Mouse (Mus musculus) heart, embryonic 13.5 days (tissue): ENCODE results near the gene Dlg2. TPM values are rescaled to one million over a fixed set of nuclear protein-coding genes. Genes with fewer than 3 reads are reported as not detected.

Experiments used
- ATAC-seq: fragments of 200-750 bp; cut with Nextera tagmentation; 2 replicates; pipeline ENCODE4 v1.8.0; 2017; ENCODE audit warnings: moderate TSS enrichment; ENCODE audit not compliant: insufficient number of reproducible peaks, low FRiP score, low TSS enrichment; ENCODE audit errors: extremely low read depth
- H3K27ac ChIP-seq: fragments of 300-500 bp; sonication (generic); replicated peaks from 2 replicates; pipeline ENCODE4 v1.5.1; 2015; ENCODE audit warnings: moderate library complexity, mild to moderate bottlenecking, inconsistent platforms
- H3K27me3 ChIP-seq: fragments of 300-500 bp; sonication (generic); replicated peaks from 2 replicates; pipeline ENCODE4 v1.6.1; 2015; ENCODE audit warnings: mild to moderate bottlenecking, inconsistent platforms
- H3K36me3 ChIP-seq: fragments of 300-500 bp; sonication (generic); 2 replicates; pipeline ENCODE4 v1.6.1; 2015; ENCODE audit warnings: mild to moderate bottlenecking, inconsistent platforms
- H3K4me1 ChIP-seq: fragments of 300-500 bp; sonication (generic); 2 replicates; pipeline ENCODE4 v1.6.1; 2015; ENCODE audit warnings: inconsistent platforms
- H3K4me2 ChIP-seq: fragments of 300-500 bp; sonication (generic); 2 replicates; pipeline ENCODE4 v1.6.1; 2015; ENCODE audit warnings: inconsistent platforms, mild to moderate bottlenecking, moderate library complexity
- H3K4me3 ChIP-seq: fragments of 300-500 bp; sonication (generic); 2 replicates; pipeline ENCODE4 v1.5.1; 2015; ENCODE audit warnings: moderate library complexity, mild to moderate bottlenecking, inconsistent platforms
- H3K9ac ChIP-seq: fragments of 300-500 bp; sonication (generic); 2 replicates; pipeline ENCODE4 v1.6.1; 2015; ENCODE audit warnings: inconsistent platforms, mild to moderate bottlenecking, moderate library complexity
- H3K9me3 ChIP-seq: fragments of 300-500 bp; sonication (generic); 2 replicates; pipeline ENCODE4 v1.6.1; 2016; ENCODE audit warnings: inconsistent platforms
- WGBS: fragments of 180-500 bp; shearing (Covaris S2); methylation state at CpG from one replicate; pipeline ENCODE4 v1.1.7; 2015; ENCODE audit warnings: mixed read lengths; 5-methylcytosine and 5-hydroxymethylcytosine counted together
- polyA plus RNA-seq: library from polyadenylated mRNA; unstranded; fragments of >200 nt; fragmentation: Nextera tagmentation; extraction: Ambion mirVana; gene quantifications from 2 replicates; pipeline ENCODE4 v1.2.1, GENCODE M21; 2015

The Dlg2 gene
- polyA plus RNA-seq, 1 experiment from 2014 or later = 7.2 TPM

- Histone ChIP-seq H3K27me3 (no peaks in the 10 kb centered on the region), H3K27ac (no peak overlapping the region), H3K9ac (no peak overlapping the region), H3K4me2 (no peak overlapping the region), H3K4me3 (no peak overlapping the region), H3K36me3 (no peaks in the 10 kb centered on the region), H3K4me1 (no peaks in the 10 kb centered on the region), H3K9me3 (no peaks in the 10 kb centered on the region)
- 82% methylated on average over 5 of the region's 5 CpGs for WGBS
- ATAC-seq = no peak
Measured at GRCm38 (mm10) chr7:92003769-92004455, 1527.4 kb downstream of the Dlg2 start.

DNA sequence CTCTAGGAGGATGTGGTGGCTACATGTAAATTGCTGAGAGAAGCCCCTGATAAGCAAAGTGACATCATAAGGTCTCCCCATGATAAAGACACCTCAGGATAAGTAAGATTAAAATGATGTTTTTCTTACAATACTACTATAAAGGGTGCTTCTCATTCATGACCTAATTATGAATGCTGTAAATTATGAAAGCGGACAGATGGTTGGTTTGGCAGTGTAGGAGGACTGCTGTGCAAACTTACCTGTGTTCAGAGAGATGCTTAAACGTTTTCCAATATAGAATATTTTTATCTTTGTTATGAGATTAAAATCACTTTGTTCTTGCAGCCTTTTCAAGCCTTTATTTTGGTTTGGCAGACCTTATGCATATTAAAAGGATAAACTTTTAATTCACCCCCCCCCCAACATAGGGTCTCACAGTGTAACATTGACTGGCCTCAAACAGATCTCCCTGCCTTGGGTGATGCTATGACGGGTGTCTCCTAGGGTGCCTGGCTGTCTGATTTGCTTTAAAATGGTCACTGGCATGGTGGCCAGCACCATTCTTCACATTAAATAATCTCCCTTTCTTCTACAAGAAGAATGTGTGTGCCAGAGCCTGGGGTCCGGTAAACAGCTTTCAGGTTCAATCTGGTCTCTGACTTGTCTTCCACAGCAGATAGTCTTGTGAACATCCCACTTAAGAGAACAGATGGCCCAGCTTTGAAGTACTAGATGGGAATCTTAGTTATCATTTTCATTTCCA lies 1529.4 kb downstream of the Dlg2 start:
- H3K9me3 ChIP-seq = no peaks in the 10 kb centered on the region
- H3K4me1 ChIP-seq = no peaks in the 10 kb centered on the region
- no peaks in the 10 kb centered on the region for H3K27me3 ChIP-seq
- no peak overlapping the region for H3K9ac ChIP-seq
- ATAC-seq = no peak
- no peak overlapping the region for H3K4me3 ChIP-seq
- H3K36me3 ChIP-seq = no peaks in the 10 kb centered on the region
- 69% methylated on average over 4 of the region's 4 CpGs for WGBS
- H3K4me2 ChIP-seq = no peak overlapping the region
- no peak overlapping the region for H3K27ac ChIP-seq

DNA sequence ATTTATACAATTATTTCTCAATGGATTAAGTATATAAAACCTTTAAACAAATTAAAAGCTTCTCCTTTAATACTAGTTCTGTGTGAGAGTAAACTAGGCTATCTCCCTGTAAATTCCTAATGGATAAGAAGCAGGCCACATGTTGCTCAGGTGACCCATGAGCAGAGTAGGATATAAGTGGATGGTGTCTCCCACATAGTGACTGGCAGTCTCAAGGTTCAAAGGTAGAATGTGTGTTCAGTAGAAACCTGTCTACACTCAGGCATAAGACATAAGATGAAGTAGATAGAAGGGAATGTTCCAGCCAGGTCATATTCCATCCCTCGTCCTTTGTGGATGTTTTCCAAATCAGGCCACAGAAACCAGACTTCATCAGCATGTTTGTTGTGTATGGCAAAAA lies 1532.2 kb downstream of the Dlg2 start:
- WGBS = 89% methylated on average over 1 of the region's 1 CpGs
- ATAC-seq = no peak
- no peaks in the 10 kb centered on the region for H3K9me3 ChIP-seq
- H3K4me2 ChIP-seq = no peak overlapping the region
- no peak overlapping the region for H3K4me3 ChIP-seq
- no peak overlapping the region for H3K27ac ChIP-seq
- H3K27me3 ChIP-seq = no peaks in the 10 kb centered on the region
- H3K36me3 ChIP-seq = no peaks in the 10 kb centered on the region
- H3K4me1 ChIP-seq = no peaks in the 10 kb centered on the region
- no peak overlapping the region for H3K9ac ChIP-seq

GRCm38 (mm10) chr7:92024928-92025327 lies 1548.5 kb downstream of the Dlg2 start:
- Histone ChIP-seq H3K36me3 (no peaks in the 10 kb centered on the region), H3K4me3 (no peak overlapping the region), H3K27me3 (no peaks in the 10 kb centered on the region), H3K4me1 (no peaks in the 10 kb centered on the region), H3K9me3 (no peaks in the 10 kb centered on the region), H3K9ac (no peak overlapping the region), H3K4me2 (no peak overlapping the region), H3K27ac (no peak overlapping the region)
- WGBS = 59% methylated on average over 1 of the region's 1 CpGs
- ATAC-seq = no peak

GRCm38 (mm10) chr7:92025465-92026056 lies 1549.1 kb downstream of the Dlg2 start:
- no peaks in the 10 kb centered on the region for H3K4me1 ChIP-seq
- ATAC-seq = no peak
- H3K27ac ChIP-seq = no peak overlapping the region
- H3K9ac ChIP-seq = no peak overlapping the region
- no peak overlapping the region for H3K4me3 ChIP-seq
- no peak overlapping the region for H3K4me2 ChIP-seq
- no peaks in the 10 kb centered on the region for H3K36me3 ChIP-seq
- WGBS = 71% methylated on average over 2 of the region's 2 CpGs
- H3K9me3 ChIP-seq = no peaks in the 10 kb centered on the region
- no peaks in the 10 kb centered on the region for H3K27me3 ChIP-seq

DNA sequence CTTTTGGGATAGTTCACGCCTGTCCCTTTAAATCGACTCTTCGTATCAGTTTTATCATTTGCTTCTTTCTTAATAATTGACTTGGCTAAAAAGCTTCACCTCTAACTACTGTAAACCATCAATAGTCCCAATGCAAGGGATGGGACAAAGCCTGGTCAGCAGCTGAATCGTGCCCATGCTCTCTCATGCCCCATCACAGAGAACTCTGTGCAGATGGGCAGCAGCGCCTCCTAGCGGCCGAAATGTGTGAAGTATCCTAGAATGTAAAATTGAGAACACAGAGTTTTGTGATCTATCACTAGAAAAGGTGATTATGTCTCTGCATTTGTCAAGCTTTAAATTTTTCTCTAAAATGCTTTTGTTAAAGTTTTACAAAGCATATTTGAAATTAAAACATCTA lies 1550.6 kb downstream of the Dlg2 start:
- H3K9me3 ChIP-seq = no peaks in the 10 kb centered on the region
- no peak for ATAC-seq
- no peak overlapping the region for H3K4me3 ChIP-seq
- H3K4me2 ChIP-seq = no peak overlapping the region
- WGBS = 36% methylated on average over 7 of the region's 7 CpGs
- H3K36me3 ChIP-seq = no peaks in the 10 kb centered on the region
- no peak overlapping the region for H3K9ac ChIP-seq
- no peaks in the 10 kb centered on the region for H3K27me3 ChIP-seq
- no peaks in the 10 kb centered on the region for H3K4me1 ChIP-seq
- no peak overlapping the region for H3K27ac ChIP-seq

DNA sequence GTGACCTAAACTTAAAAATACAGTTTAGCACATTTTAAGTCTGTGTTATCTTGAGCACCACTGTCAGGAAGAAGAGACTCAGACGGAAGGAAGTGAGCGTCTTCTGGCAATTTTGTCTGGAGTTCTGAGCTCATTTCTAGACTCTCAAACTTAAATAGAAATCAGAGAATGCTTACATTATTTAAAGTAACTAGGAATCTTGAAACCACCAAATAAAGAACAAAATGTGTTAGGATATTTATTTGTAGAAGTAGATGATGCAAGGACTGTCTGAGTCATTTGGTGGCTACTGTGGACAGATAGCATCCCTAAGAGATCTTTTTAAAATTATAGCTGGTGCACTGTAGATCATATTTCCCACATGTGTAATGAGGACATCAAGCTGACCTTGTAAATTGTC lies 1557.8 kb downstream of the Dlg2 start:
- Histone ChIP-seq H3K4me2 (no peak overlapping the region), H3K27me3 (no peaks in the 10 kb centered on the region), H3K4me3 (no peak overlapping the region), H3K36me3 (no peaks in the 10 kb centered on the region), H3K9ac (no peak overlapping the region), H3K4me1 (no peaks in the 10 kb centered on the region), H3K9me3 (no peaks in the 10 kb centered on the region), H3K27ac (no peak overlapping the region)
- ATAC-seq = no peak
- WGBS = 75% methylated on average over 2 of the region's 2 CpGs

DNA sequence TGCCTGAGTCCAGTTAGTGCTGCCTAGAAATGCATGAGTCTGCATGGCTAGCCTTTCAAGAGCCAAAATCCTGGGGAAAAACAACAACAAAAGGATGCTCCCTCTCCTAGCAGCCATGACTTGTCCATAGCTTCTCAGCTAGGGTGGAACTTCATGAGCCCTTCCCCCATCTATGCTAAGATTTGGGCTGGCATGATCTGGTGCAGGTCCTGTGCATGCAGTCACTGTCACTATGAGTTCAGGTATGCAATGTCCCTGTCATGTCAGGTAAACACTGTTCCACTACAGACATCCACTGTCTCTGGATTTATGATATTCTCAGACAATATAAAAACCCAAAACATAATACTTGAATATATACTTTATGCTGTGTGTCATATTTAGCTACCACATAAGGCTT lies 1563.7 kb downstream of the Dlg2 start:
- Histone ChIP-seq H3K4me1 (no peaks in the 10 kb centered on the region), H3K27me3 (no peaks in the 10 kb centered on the region), H3K9me3 (no peaks in the 10 kb centered on the region), H3K4me2 (no peak overlapping the region), H3K36me3 (no peaks in the 10 kb centered on the region), H3K27ac (no peak overlapping the region), H3K4me3 (no peak overlapping the region), H3K9ac (no peak overlapping the region)
- no peak for ATAC-seq

DNA sequence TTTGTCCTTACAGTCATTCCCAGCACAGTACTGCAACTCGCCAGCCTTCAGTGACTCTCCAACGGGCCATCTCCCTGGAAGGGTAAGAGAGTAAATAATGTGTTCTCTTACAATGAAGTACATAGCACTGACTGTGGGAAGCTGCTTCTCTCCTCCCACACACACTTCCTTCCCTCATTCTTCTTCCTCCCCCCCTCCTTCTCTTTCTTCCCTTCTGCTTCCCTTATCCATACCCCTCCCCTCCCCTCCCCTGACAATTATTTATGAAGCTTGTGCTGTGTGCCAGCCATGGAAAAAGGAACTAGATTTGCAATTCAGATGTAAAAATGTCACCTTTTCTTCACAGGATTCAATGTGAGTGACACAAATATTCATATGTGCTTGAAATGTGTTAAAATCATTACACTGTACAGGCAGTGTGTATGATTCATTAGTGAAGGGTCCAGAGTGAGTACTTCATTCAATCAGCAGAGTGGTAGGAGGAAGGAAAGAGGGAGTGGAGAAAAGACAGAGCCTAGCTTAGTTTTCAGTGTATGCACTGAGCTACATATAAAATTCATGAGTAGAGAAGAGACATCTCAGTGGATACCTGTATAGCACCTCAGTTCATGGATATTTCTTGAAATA lies 1564.4 kb downstream of the Dlg2 start:
- no peak overlapping the region for H3K4me2 ChIP-seq
- no peak overlapping the region for H3K4me3 ChIP-seq
- H3K27me3 ChIP-seq = no peaks in the 10 kb centered on the region
- H3K4me1 ChIP-seq = no peaks in the 10 kb centered on the region
- H3K9me3 ChIP-seq = no peaks in the 10 kb centered on the region
- no peak overlapping the region for H3K9ac ChIP-seq
- 62% methylated on average over 2 of the region's 2 CpGs for WGBS
- no peak for ATAC-seq
- no peak overlapping the region for H3K27ac ChIP-seq
- H3K36me3 ChIP-seq = no peaks in the 10 kb centered on the region

GRCm38 (mm10) chr7:92044966-92045365 lies 1568.5 kb downstream of the Dlg2 start:
- Histone ChIP-seq H3K4me1 (no peaks in the 10 kb centered on the region), H3K4me2 (no peak overlapping the region), H3K4me3 (no peak overlapping the region), H3K27me3 (no peaks in the 10 kb centered on the region), H3K27ac (no peak overlapping the region), H3K36me3 (no peaks in the 10 kb centered on the region), H3K9me3 (no peaks in the 10 kb centered on the region), H3K9ac (no peak overlapping the region)
- WGBS = 76% methylated on average over 1 of the region's 1 CpGs
- no peak for ATAC-seq

DNA sequence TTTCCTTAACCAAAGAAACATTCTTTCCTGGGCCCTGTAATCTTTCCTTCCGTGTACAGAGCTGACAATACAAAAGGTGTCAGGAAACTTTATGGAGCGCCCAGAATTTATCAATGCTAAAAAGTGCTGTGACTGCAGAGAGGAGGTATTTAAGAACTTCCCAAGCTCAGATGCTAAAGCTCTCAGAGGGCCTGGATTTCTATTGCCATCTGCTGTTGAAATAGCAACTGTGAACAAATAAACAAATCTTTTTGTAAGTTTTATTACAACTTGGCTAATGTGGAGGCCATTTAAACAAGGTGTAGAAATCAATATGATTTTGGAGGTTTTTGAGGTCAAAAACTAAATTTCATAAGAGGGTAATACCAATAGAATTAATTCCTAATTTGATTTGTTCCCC lies 1570.8 kb downstream of the Dlg2 start:
- Histone ChIP-seq H3K9ac (no peak overlapping the region), H3K4me3 (no peak overlapping the region), H3K4me2 (no peak overlapping the region), H3K27me3 (no peaks in the 10 kb centered on the region), H3K9me3 (no peaks in the 10 kb centered on the region), H3K4me1 (no peaks in the 10 kb centered on the region), H3K36me3 (no peaks in the 10 kb centered on the region), H3K27ac (no peak overlapping the region)
- no peak for ATAC-seq
- 22% methylated on average over 2 of the region's 2 CpGs for WGBS
